Mouse (Mus musculus): ENCODE measurements around the gene Cpt1c. TPM values are rescaled to one million over a fixed set of nuclear protein-coding genes. Genes with fewer than 3 reads are reported as not detected.

Gene Cpt1c
- polyA plus RNA-seq, 1 experiment, result 5.6 TPM

GRCm38 (mm10) chr7:44978300-44978699 lies 3.6 kb upstream of the Cpt1c start:
- TF ChIP-seq CTCF (conservative IDR thresholded peaks at IDR 0.05; ENCODE audit: insufficient read depth, insufficient read length, low read depth, low read length) (no peak), POLR2A (IDR thresholded peaks at IDR 0.05; ENCODE audit: low read depth, low read length) (no peak)
- WGBS, result 91% methylated on average over 3 of the region's 3 CpGs

GRCm38 (mm10) chr7:44975117-44975419 lies 417 bp upstream of the Cpt1c start:
- H3K4me3 ChIP-seq (ENCODE audit: insufficient read depth, low read depth, low read length), result no peak overlapping the region
- no peaks in the 10 kb centered on the region for H3K27me3 ChIP-seq (replicated peaks; ENCODE audit: control insufficient read depth, insufficient read depth, low read length)
- TF ChIP-seq POLR2A (IDR thresholded peaks at IDR 0.05; ENCODE audit: low read depth, low read length) (no peak), CTCF (conservative IDR thresholded peaks at IDR 0.05; ENCODE audit: insufficient read depth, insufficient read length, low read depth, low read length) (no peak)
- WGBS, result 29% methylated on average over 6 of the region's 6 CpGs
- H3K27ac ChIP-seq (ENCODE audit: insufficient read depth, low read depth, low read length), result no peak overlapping the region
- H3K4me1 ChIP-seq (ENCODE audit: control insufficient read depth, insufficient read depth, low read length), result peaks cover 9% of the 10 kb centered on the region; the same call in 1 of the 2 replicates
- H3K36me3 ChIP-seq (ENCODE audit: control insufficient read depth, insufficient read depth, low read length), result peaks cover 1% of the 10 kb centered on the region
- no peak for DNase-seq

More at GRCm38 (mm10) chr7:44978300-44978699, 3.6 kb upstream of the Cpt1c start:
- DNase-seq, result no peak
- Histone ChIP-seq H3K4me3 (ENCODE audit: insufficient read depth, low read depth, low read length) (no peak overlapping the region), H3K27me3 (replicated peaks; ENCODE audit: control insufficient read depth, insufficient read depth, low read length) (no peaks in the 10 kb centered on the region), H3K27ac (ENCODE audit: insufficient read depth, low read depth, low read length) (no peak overlapping the region), H3K4me1 (ENCODE audit: control insufficient read depth, insufficient read depth, low read length) (peaks cover 3% of the 10 kb centered on the region; the same call in 1 of the 2 replicates), H3K36me3 (ENCODE audit: control insufficient read depth, insufficient read depth, low read length) (peaks cover 7% of the 10 kb centered on the region)

GRCm38 (mm10) chr7:44973415-44974130 lies 1.1 kb downstream of the Cpt1c start:
- Histone ChIP-seq H3K27me3 (replicated peaks; ENCODE audit: control insufficient read depth, insufficient read depth, low read length) (no peaks in the 10 kb centered on the region), H3K4me3 (ENCODE audit: insufficient read depth, low read depth, low read length) (no peak overlapping the region), H3K36me3 (ENCODE audit: control insufficient read depth, insufficient read depth, low read length) (peaks cover 1% of the 10 kb centered on the region), H3K4me1 (ENCODE audit: control insufficient read depth, insufficient read depth, low read length) (peaks cover 9% of the 10 kb centered on the region; the same call in 1 of the 2 replicates), H3K27ac (ENCODE audit: insufficient read depth, low read depth, low read length) (no peak overlapping the region)
- no peak for DNase-seq
- 45% methylated on average over 14 of the region's 14 CpGs for WGBS
- TF ChIP-seq CTCF (conservative IDR thresholded peaks at IDR 0.05; ENCODE audit: insufficient read depth, insufficient read length, low read depth, low read length) (no peak), POLR2A (IDR thresholded peaks at IDR 0.05; ENCODE audit: low read depth, low read length) (no peak)

- DNase-seq, result no peak
- no peaks in the 10 kb centered on the region for H3K27me3 ChIP-seq (replicated peaks; ENCODE audit: control insufficient read depth, insufficient read depth, low read length)
- H3K4me1 ChIP-seq (ENCODE audit: control insufficient read depth, insufficient read depth, low read length), result peaks cover 9% of the 10 kb centered on the region; the same call in 1 of the 2 replicates
- TF ChIP-seq CTCF (conservative IDR thresholded peaks at IDR 0.05; ENCODE audit: insufficient read depth, insufficient read length, low read depth, low read length) (no peak), POLR2A (IDR thresholded peaks at IDR 0.05; ENCODE audit: low read depth, low read length) (no peak)
- no peaks in the 10 kb centered on the region for H3K36me3 ChIP-seq (ENCODE audit: control insufficient read depth, insufficient read depth, low read length)
- H3K4me3 ChIP-seq (ENCODE audit: insufficient read depth, low read depth, low read length), result no peak overlapping the region
- H3K27ac ChIP-seq (ENCODE audit: insufficient read depth, low read depth, low read length), result no peak overlapping the region
- WGBS, result 66% methylated on average over 7 of the region's 7 CpGs
Measured at GRCm38 (mm10) chr7:44971142-44971541, 3.5 kb downstream of the Cpt1c start.

GRCm38 (mm10) chr7:44970231-44970691 lies 4.4 kb downstream of the Cpt1c start:
- Histone ChIP-seq H3K36me3 (ENCODE audit: control insufficient read depth, insufficient read depth, low read length) (no peaks in the 10 kb centered on the region), H3K4me1 (ENCODE audit: control insufficient read depth, insufficient read depth, low read length) (peaks cover 9% of the 10 kb centered on the region; the same call in 1 of the 2 replicates), H3K27ac (ENCODE audit: insufficient read depth, low read depth, low read length) (no peak overlapping the region), H3K4me3 (ENCODE audit: insufficient read depth, low read depth, low read length) (peak overlapping the region; percentile 86), H3K27me3 (replicated peaks; ENCODE audit: control insufficient read depth, insufficient read depth, low read length) (no peaks in the 10 kb centered on the region)
- TF ChIP-seq POLR2A (IDR thresholded peaks at IDR 0.05; ENCODE audit: low read depth, low read length), result peak; percentile 59
- TF ChIP-seq CTCF (conservative IDR thresholded peaks at IDR 0.05; ENCODE audit: insufficient read depth, insufficient read length, low read depth, low read length), result no peak
- 1% methylated on average over 36 of the region's 36 CpGs for WGBS
- peak; percentile 94 for DNase-seq

GRCm38 (mm10) chr7:44966638-44967037 lies 8.0 kb downstream of the Cpt1c start:
- WGBS, result 75% methylated on average over 15 of the region's 15 CpGs
- no peaks in the 10 kb centered on the region for H3K36me3 ChIP-seq (ENCODE audit: control insufficient read depth, insufficient read depth, low read length)
- peaks cover 5% of the 10 kb centered on the region; the same call in 1 of the 2 replicates for H3K4me1 ChIP-seq (ENCODE audit: control insufficient read depth, insufficient read depth, low read length)
- no peak overlapping the region for H3K27ac ChIP-seq (ENCODE audit: insufficient read depth, low read depth, low read length)
- no peaks in the 10 kb centered on the region for H3K27me3 ChIP-seq (replicated peaks; ENCODE audit: control insufficient read depth, insufficient read depth, low read length)
- no peak for DNase-seq
- no peak overlapping the region for H3K4me3 ChIP-seq (ENCODE audit: insufficient read depth, low read depth, low read length)
- no peak for TF ChIP-seq CTCF (conservative IDR thresholded peaks at IDR 0.05; ENCODE audit: insufficient read depth, insufficient read length, low read depth, low read length)

- Histone ChIP-seq H3K36me3 (ENCODE audit: control insufficient read depth, insufficient read depth, low read length) (no peaks in the 10 kb centered on the region), H3K27me3 (replicated peaks; ENCODE audit: control insufficient read depth, insufficient read depth, low read length) (no peaks in the 10 kb centered on the region), H3K27ac (ENCODE audit: insufficient read depth, low read depth, low read length) (no peak overlapping the region), H3K4me1 (ENCODE audit: control insufficient read depth, insufficient read depth, low read length) (peaks cover 4% of the 10 kb centered on the region; the same call in 1 of the 2 replicates), H3K4me3 (ENCODE audit: insufficient read depth, low read depth, low read length) (no peak overlapping the region)
- WGBS, result 63% methylated on average over 7 of the region's 7 CpGs
- peak; percentile 48; the same call in 1 of the 2 replicates for TF ChIP-seq CTCF (conservative IDR thresholded peaks at IDR 0.05; ENCODE audit: insufficient read depth, insufficient read length, low read depth, low read length)
- no peak for TF ChIP-seq POLR2A (IDR thresholded peaks at IDR 0.05; ENCODE audit: low read depth, low read length)
- DNase-seq, result peak; percentile 42
Measured at GRCm38 (mm10) chr7:44965975-44966374, 8.7 kb downstream of the Cpt1c start.
